Mouse (Mus musculus): Measurements from ENCODE around the gene Coro1c. TPM values are rescaled to one million over a fixed set of nuclear protein-coding genes. Genes with fewer than 3 reads are reported as not detected.

Gene Coro1c
- polyA plus RNA-seq, 1 experiment: 202 TPM

- TF ChIP-seq CTCF (IDR thresholded peaks at IDR 0.05; ENCODE audit: borderline replicate concordance, extremely low read depth, insufficient read depth, insufficient read length): no peak
- peak; percentile 60 for DNase-seq (ENCODE audit: low read depth)
Observed at GRCm38 (mm10) chr5:113901074-113901571, 7.4 kb downstream of the Coro1c start.

DNA sequence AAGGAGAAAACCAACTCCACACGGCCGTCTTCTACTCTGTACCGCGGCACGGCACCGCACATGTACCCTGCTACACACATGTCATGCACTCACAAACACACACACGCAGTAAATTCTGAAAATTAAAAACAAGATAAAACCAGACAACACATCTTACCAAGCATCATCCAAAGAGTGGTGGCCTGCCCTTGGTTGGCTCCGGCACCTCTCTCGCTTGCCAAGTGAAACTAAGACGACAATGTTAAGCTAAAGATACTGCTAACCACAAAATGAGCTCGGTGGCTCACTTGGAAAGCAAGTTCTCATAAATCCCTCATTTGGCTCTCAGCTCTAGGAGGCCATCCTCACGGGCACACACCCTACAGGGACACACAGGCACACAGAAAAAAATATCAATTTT lies 9.0 kb downstream of the Coro1c start:
- TF ChIP-seq POLR2A (IDR thresholded peaks at IDR 0.05; ENCODE audit: borderline replicate concordance, extremely low read depth, insufficient read depth, insufficient read length, poor library complexity, severe bottlenecking): no peak
- TF ChIP-seq CTCF (IDR thresholded peaks at IDR 0.05; ENCODE audit: borderline replicate concordance, extremely low read depth, insufficient read depth, insufficient read length): no peak
- DNase-seq (ENCODE audit: low read depth): no peak

DNA sequence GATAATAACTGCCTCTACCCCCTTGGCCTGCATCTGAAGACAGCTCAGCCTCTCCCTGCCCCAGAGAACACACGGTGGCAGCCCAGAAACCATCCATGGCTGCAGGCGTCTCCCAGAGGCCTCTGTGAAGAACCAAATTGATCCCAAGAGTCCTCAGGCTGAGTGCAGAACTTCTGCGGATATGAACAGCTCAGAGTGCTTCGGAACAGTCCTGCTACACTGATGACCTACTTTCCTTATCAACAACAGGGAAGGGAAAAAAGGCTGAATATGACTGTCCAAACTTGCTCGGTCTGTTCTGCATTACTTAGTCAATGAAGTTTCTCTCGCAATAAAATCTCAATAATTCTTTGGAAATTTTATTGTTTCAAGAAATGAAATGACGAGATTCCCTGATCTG lies 16.6 kb downstream of the Coro1c start:
- no peak for DNase-seq (ENCODE audit: low read depth)
- TF ChIP-seq CTCF (IDR thresholded peaks at IDR 0.05; ENCODE audit: borderline replicate concordance, extremely low read depth, insufficient read depth, insufficient read length) (no peak), POLR2A (IDR thresholded peaks at IDR 0.05; ENCODE audit: borderline replicate concordance, extremely low read depth, insufficient read depth, insufficient read length, poor library complexity, severe bottlenecking) (no peak)

- TF ChIP-seq POLR2A (IDR thresholded peaks at IDR 0.05; ENCODE audit: borderline replicate concordance, extremely low read depth, insufficient read depth, insufficient read length, poor library complexity, severe bottlenecking) (no peak), CTCF (IDR thresholded peaks at IDR 0.05; ENCODE audit: borderline replicate concordance, extremely low read depth, insufficient read depth, insufficient read length) (no peak)
- no peak for DNase-seq (ENCODE audit: low read depth)
Observed at GRCm38 (mm10) chr5:113890874-113891273, 17.7 kb downstream of the Coro1c start.

- no peak for DNase-seq (ENCODE audit: low read depth)
- TF ChIP-seq POLR2A (IDR thresholded peaks at IDR 0.05; ENCODE audit: borderline replicate concordance, extremely low read depth, insufficient read depth, insufficient read length, poor library complexity, severe bottlenecking): no peak
- TF ChIP-seq CTCF (IDR thresholded peaks at IDR 0.05; ENCODE audit: borderline replicate concordance, extremely low read depth, insufficient read depth, insufficient read length): no peak
Observed at GRCm38 (mm10) chr5:113889912-113890311, 18.6 kb downstream of the Coro1c start.

GRCm38 (mm10) chr5:113889181-113889906 lies 19.2 kb downstream of the Coro1c start:
- peak; percentile 50 for DNase-seq (ENCODE audit: low read depth)
- no peak for TF ChIP-seq POLR2A (IDR thresholded peaks at IDR 0.05; ENCODE audit: borderline replicate concordance, extremely low read depth, insufficient read depth, insufficient read length, poor library complexity, severe bottlenecking)
- TF ChIP-seq CTCF (IDR thresholded peaks at IDR 0.05; ENCODE audit: borderline replicate concordance, extremely low read depth, insufficient read depth, insufficient read length): no peak

DNA sequence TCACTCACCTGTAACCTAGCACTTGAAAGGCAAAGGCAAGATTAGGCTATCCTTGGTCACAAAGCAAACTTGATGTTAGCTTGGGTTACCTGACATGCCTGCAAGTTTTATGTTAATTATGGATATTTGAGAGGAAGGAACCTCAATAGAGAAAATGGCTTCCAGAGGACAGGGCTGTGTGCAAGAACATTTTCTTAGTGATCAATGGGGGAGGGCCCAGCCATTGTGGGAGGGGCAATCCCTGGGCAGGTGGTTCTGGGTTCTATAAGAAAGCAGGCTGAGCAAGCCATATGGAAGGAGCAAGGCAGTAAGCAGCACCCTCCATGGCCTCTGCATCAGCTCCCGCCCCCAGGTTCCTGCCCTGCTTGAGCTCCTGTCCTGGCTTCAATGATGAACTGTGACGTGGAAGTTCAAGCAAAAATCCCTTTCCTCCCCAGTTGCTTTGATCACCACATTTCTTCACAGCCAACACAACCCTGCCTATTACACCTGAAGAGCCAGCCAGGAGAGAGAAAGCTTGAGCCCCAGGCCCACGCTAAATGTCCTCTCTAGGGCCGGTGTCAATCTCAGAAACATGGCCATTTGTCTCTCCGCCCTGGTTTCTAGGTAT lies 20.3 kb downstream of the Coro1c start:
- TF ChIP-seq POLR2A (IDR thresholded peaks at IDR 0.05; ENCODE audit: borderline replicate concordance, extremely low read depth, insufficient read depth, insufficient read length, poor library complexity, severe bottlenecking) (no peak), CTCF (IDR thresholded peaks at IDR 0.05; ENCODE audit: borderline replicate concordance, extremely low read depth, insufficient read depth, insufficient read length) (no peak)
- no peak for DNase-seq (ENCODE audit: low read depth)

DNA sequence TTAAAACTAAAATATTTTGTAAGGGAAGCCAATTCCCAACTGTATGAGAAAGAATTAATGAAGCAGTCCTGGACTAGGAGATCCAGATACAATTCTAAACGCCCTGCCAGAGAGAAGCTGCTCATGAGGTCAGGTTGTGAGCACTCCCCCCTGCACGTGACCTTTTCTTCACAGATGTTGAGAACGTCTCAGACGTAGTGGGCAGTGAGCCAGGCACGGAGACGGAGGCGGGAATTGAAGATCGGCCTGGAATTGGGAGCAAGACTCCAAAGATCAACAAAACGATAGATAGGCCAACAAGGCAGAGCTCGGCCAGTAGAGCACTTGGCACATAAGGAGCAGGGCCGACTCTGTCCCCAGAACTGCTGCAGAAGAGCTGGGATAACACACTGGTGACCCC lies 21.4 kb downstream of the Coro1c start:
- DNase-seq (ENCODE audit: low read depth): peak; percentile 45
- TF ChIP-seq POLR2A (IDR thresholded peaks at IDR 0.05; ENCODE audit: borderline replicate concordance, extremely low read depth, insufficient read depth, insufficient read length, poor library complexity, severe bottlenecking): no peak
- no peak for TF ChIP-seq CTCF (IDR thresholded peaks at IDR 0.05; ENCODE audit: borderline replicate concordance, extremely low read depth, insufficient read depth, insufficient read length)

DNA sequence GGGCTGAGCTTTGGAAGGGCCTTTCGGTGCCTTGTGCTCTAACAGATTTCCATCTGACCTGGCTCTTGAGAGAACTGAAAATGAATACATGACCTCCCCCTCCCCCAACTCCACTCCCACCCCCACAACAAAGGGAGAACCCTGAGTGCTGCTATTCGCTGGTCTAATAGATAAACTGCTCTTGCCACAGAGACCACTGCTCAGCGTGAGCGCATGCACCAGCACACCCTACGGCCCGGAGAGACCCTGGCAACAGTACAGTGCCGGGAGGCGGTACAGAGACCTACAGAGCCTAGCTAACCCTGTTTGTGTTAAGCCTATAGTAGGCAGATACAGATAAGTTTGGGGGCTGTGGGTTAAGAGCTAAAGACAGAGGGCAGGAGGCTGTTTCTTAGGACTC lies 22.9 kb downstream of the Coro1c start:
- peak; percentile 40 for DNase-seq (ENCODE audit: low read depth)
- TF ChIP-seq CTCF (IDR thresholded peaks at IDR 0.05; ENCODE audit: borderline replicate concordance, extremely low read depth, insufficient read depth, insufficient read length): no peak
- TF ChIP-seq POLR2A (IDR thresholded peaks at IDR 0.05; ENCODE audit: borderline replicate concordance, extremely low read depth, insufficient read depth, insufficient read length, poor library complexity, severe bottlenecking): no peak

GRCm38 (mm10) chr5:113884750-113885149 lies 23.8 kb downstream of the Coro1c start:
- DNase-seq (ENCODE audit: low read depth): no peak
- TF ChIP-seq POLR2A (IDR thresholded peaks at IDR 0.05; ENCODE audit: borderline replicate concordance, extremely low read depth, insufficient read depth, insufficient read length, poor library complexity, severe bottlenecking): no peak
- TF ChIP-seq CTCF (IDR thresholded peaks at IDR 0.05; ENCODE audit: borderline replicate concordance, extremely low read depth, insufficient read depth, insufficient read length): no peak

- TF ChIP-seq CTCF (IDR thresholded peaks at IDR 0.05; ENCODE audit: borderline replicate concordance, extremely low read depth, insufficient read depth, insufficient read length): no peak
- TF ChIP-seq POLR2A (IDR thresholded peaks at IDR 0.05; ENCODE audit: borderline replicate concordance, extremely low read depth, insufficient read depth, insufficient read length, poor library complexity, severe bottlenecking): no peak
- no peak for DNase-seq (ENCODE audit: low read depth)
Observed at GRCm38 (mm10) chr5:113883384-113883771, 25.2 kb downstream of the Coro1c start.
